Mouse (Mus musculus) midbrain, embryonic 11.5 days (tissue): Measurements from ENCODE around the gene Fmnl1. TPM values are rescaled to one million over a fixed set of nuclear protein-coding genes. Genes with fewer than 3 reads are reported as not detected.

ENCODE experiments used
- ATAC-seq: fragments of 200-750 bp; cut with Nextera tagmentation; 2 replicates; pipeline ENCODE4 v1.8.0; 2017; ENCODE audit warnings: moderate TSS enrichment, moderate library complexity; ENCODE audit not compliant: low FRiP score
- DNase-seq: peaks from one replicate; pipeline ENCODE4 v3.0.0; 2015; ENCODE audit warnings: low spot score; ENCODE audit errors: missing footprints
- H3K27ac ChIP-seq: fragments of 300-500 bp; sonication (generic); 2 replicates; pipeline ENCODE4 v1.5.1; 2014; ENCODE audit warnings: low read depth, low read length
- H3K27me3 ChIP-seq: fragments of 300-500 bp; sonication (generic); 2 replicates; pipeline ENCODE4 v1.6.1; 2014; ENCODE audit warnings: mild to moderate bottlenecking, low read length, moderate library complexity, mixed read lengths; ENCODE audit not compliant: control insufficient read depth, insufficient read depth
- H3K36me3 ChIP-seq: fragments of 300-500 bp; sonication (generic); 2 replicates; pipeline ENCODE4 v1.6.1; 2014; ENCODE audit warnings: mild to moderate bottlenecking, low read length, moderate library complexity, mixed read lengths; ENCODE audit not compliant: control insufficient read depth, insufficient read depth
- H3K4me1 ChIP-seq: fragments of 300-500 bp; sonication (generic); 2 replicates; pipeline ENCODE4 v1.6.1; 2014; ENCODE audit warnings: low read length; ENCODE audit not compliant: control insufficient read depth, insufficient read depth
- H3K4me2 ChIP-seq: fragments of 300-500 bp; sonication (generic); 2 replicates; pipeline ENCODE4 v1.6.1; 2014; ENCODE audit warnings: mild to moderate bottlenecking, moderate library complexity
- H3K4me3 ChIP-seq: fragments of 300-500 bp; sonication (generic); 2 replicates; pipeline ENCODE4 v1.5.1; 2014; ENCODE audit warnings: low read depth, low read length
- H3K9ac ChIP-seq: fragments of 300-500 bp; sonication (generic); 2 replicates; pipeline ENCODE4 v1.6.1; 2014; ENCODE audit warnings: low read length
- H3K9me3 ChIP-seq: fragments of 300-500 bp; sonication (generic); 2 replicates; pipeline ENCODE4 v1.6.1; 2016; ENCODE audit warnings: low read length; ENCODE audit not compliant: control insufficient read depth
- WGBS: fragments of 180-500 bp; shearing (Covaris S2); extraction: QIAGEN DNeasy Blood & Tissue Kit; methylation state at CpG from one replicate; pipeline ENCODE4 v1.1.7; 2014; 5-methylcytosine and 5-hydroxymethylcytosine counted together
- polyA plus RNA-seq: library from polyadenylated mRNA; unstranded; fragments of >200 nt; fragmentation: Nextera tagmentation; extraction: Ambion mirVana; gene quantifications from 2 replicates; pipeline ENCODE4 v1.2.1, GENCODE M21; 2014

The Fmnl1 gene
- polyA plus RNA-seq, 1 experiment from 2014 or later = 0.87 TPM

DNA sequence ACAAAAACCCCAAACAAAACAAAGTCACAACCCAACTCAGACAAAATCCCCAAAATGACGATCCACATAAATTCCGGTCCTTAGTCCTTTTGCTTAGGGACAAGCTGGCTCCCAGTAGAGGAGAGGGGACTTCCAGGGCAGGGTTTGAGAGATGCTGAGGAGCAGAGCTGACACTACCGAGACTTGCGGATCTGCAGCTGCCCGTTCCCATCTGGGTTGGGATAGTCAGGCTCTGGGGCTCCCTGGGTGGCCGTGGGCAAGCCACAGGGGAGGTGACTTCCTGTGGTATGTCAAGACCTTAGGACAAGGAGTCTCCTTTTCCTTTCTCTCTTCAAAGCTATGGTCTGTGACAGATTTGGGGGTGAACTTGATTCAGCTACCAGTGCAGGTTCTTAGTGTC, 65.5 kb downstream of the Fmnl1 start:
- WGBS = 81% methylated on average over 6 of the region's 6 CpGs
- no peaks in the 10 kb centered on the region for H3K27me3 ChIP-seq
- ATAC-seq = no peak
- H3K4me1 ChIP-seq = no peaks in the 10 kb centered on the region
- H3K4me3 ChIP-seq = no peak overlapping the region
- H3K4me2 ChIP-seq = no peak overlapping the region
- H3K36me3 ChIP-seq = peaks cover 6% of the 10 kb centered on the region
- DNase-seq = no peak
- no peak overlapping the region for H3K9ac ChIP-seq
- H3K27ac ChIP-seq = no peak overlapping the region
- no peaks in the 10 kb centered on the region for H3K9me3 ChIP-seq

DNA sequence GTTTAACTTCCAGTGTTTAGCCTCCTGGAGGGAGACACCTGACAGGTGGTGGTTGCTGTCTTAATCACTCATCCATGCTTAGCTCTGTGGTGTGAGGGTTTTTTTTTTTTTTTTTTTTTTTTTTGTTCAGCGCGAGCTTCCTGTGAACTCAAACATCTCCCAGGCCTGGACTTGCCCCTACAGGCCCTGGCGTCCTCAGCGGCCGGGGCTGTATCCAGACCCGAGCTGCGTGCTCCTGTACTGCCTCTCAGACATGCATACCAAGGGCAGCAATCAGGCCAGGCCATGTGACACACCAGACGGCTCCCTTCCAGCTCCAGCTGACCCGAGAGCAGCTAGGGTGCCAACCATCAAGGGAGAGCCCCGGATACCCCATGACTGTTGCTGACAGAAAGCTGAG, 66.0 kb downstream of the Fmnl1 start:
- Histone ChIP-seq H3K9ac (no peak overlapping the region), H3K27me3 (no peaks in the 10 kb centered on the region), H3K4me1 (no peaks in the 10 kb centered on the region), H3K36me3 (peaks cover 6% of the 10 kb centered on the region), H3K4me3 (no peak overlapping the region), H3K4me2 (no peak overlapping the region), H3K9me3 (no peaks in the 10 kb centered on the region), H3K27ac (no peak overlapping the region)
- ATAC-seq (no peak), DNase-seq (no peak)
- 91% methylated on average over 10 of the region's 10 CpGs for WGBS

DNA sequence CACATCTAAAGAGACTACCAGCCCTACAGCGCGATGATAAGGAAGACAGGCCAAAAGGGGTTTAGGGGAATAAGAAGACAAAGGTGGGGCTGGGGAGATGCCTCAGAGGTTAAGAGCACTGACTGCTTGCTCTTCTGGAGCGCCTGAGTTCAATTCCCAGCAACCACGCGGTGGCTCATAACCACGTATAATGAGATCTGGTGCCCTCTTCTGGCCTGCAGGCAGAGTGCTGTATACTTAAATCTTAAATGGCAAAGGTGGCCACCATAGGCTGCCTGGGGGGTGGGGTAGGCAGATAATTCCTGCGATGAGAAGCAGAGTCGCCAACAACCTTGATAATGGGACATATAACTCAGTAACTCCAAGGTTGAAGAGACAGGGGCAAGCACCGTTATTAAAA, 66.8 kb downstream of the Fmnl1 start:
- ATAC-seq (no peak), DNase-seq (no peak)
- Histone ChIP-seq H3K27ac (no peak overlapping the region), H3K4me2 (no peak overlapping the region), H3K4me3 (no peak overlapping the region), H3K27me3 (no peaks in the 10 kb centered on the region), H3K9ac (no peak overlapping the region), H3K9me3 (no peaks in the 10 kb centered on the region), H3K36me3 (peaks cover 6% of the 10 kb centered on the region), H3K4me1 (no peaks in the 10 kb centered on the region)
- WGBS = 77% methylated on average over 9 of the region's 9 CpGs

DNA sequence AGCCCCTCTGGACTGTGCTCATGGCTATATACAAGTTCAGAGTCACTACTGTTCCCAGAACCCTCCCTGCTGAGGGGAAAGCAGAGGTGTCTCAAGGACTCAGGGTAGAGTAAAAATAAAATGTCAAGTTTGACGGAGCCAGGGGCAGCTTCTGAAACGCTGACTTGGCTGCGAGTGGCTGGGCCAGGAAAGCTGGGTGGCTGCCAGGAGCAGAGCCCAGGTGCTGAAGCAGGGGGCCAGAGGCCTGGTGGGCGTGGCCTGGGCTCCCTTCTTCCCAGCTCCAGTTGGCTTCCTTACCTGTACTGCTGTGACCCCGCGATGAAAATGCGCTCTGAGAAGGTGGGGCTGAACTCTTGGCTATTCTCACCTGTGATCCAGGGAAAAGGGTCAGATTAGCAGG, 69.8 kb downstream of the Fmnl1 start:
- ATAC-seq = no peak
- WGBS = 57% methylated on average over 7 of the region's 7 CpGs
- Histone ChIP-seq H3K27ac (no peak overlapping the region), H3K4me3 (no peak overlapping the region), H3K9ac (no peak overlapping the region), H3K4me1 (no peaks in the 10 kb centered on the region), H3K4me2 (no peak overlapping the region), H3K36me3 (peaks cover 8% of the 10 kb centered on the region), H3K9me3 (no peaks in the 10 kb centered on the region), H3K27me3 (no peaks in the 10 kb centered on the region)
- DNase-seq = no peak

DNA sequence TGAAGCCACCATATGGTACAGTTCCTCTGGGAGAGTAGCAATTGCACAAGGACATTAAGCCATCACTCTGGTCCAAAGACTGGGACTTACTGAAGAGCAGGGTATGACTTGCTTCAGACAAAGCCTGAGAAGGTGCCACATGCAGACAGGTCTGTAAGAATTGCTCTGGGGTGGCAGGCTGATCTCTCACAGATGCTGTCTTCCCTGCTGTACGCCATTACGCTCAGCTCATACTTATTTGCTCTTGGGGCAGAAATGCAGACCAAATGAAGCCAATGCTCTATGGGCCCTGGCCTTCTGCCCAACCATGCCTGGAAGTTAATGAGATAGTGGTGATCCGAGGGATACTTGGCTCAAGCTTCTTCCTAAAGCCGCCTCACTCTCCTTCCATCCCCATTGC, 73.9 kb downstream of the Fmnl1 start:
- ATAC-seq = no peak
- H3K27ac ChIP-seq = no peak overlapping the region
- 0 out of 2 replicates have a peak, but pooled peaks cover 3% of the 10 kb centered on the region for H3K36me3 ChIP-seq
- H3K27me3 ChIP-seq = no peaks in the 10 kb centered on the region
- H3K9ac ChIP-seq = no peak overlapping the region
- H3K4me3 ChIP-seq = no peak overlapping the region
- H3K9me3 ChIP-seq = no peaks in the 10 kb centered on the region
- WGBS = 91% methylated on average over 4 of the region's 4 CpGs
- H3K4me1 ChIP-seq = no peaks in the 10 kb centered on the region
- no peak overlapping the region for H3K4me2 ChIP-seq
- DNase-seq = no peak

DNA sequence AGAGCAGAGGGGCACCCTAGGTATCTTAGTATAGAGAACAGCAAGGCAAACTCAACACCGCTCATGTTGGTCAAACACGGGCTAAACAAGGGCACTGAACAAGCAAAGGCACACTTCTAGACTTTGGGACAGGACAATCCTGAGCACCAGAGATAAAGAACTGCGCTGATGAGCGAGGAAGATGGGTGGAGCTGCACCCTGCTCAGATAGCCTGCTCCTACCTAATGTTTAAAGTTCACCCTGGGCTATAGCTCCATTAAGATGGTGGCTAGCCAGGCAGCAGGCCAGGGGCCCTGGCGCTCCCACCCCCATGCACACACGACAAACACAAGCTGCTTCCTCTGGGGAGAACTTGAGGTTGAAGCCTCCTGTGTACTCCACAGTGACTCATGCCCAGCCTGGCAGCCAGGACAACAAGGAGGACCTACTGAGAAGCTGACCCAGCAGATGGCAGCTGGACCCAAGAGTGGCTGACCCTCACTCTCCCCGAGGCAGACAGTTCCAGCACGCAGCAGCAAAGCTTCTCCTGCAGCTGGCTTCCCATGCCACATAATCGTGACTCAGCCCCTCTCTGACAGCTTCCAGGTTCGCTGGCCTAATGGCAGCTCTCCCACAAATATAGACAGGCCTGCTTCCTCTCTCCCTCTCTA, 75.3 kb downstream of the Fmnl1 start:
- no peaks in the 10 kb centered on the region for H3K9me3 ChIP-seq
- WGBS = 82% methylated on average over 10 of the region's 10 CpGs

DNA sequence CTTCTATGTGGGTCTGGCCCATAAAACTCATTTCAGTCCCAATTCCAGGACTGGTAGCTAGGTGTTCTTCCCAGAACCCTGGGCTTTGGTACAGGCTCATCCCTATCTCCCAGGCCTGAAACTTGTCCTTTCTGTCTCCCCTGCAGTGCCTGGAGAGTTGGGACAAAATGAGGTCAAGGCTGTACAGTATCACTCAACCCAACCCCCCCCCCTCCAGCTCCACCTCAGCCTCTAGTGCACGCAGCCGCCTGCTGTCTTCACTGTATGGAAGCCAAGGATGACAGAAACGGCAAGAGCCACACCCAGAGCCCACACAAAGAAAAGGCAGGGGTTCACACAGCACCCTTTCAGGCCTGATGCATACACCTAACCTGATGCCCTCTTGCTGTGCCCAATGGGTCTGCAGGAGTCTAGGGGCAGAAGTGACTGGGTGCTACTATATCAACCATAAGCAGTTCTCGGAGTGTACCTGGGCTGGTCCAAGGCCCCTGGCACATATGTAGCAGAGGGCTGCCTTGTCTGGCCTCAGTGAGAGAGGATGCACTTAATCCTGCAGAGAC, 75.9 kb downstream of the Fmnl1 start:
- H3K36me3 ChIP-seq = 0 out of 2 replicates have a peak, but pooled peaks cover 3% of the 10 kb centered on the region
- ATAC-seq = no peak
- H3K9me3 ChIP-seq = no peaks in the 10 kb centered on the region
- WGBS = 84% methylated on average over 4 of the region's 4 CpGs
- no peak overlapping the region for H3K4me2 ChIP-seq
- no peak overlapping the region for H3K9ac ChIP-seq
- DNase-seq = no peak
- no peaks in the 10 kb centered on the region for H3K27me3 ChIP-seq
- H3K4me1 ChIP-seq = no peaks in the 10 kb centered on the region
- no peak overlapping the region for H3K27ac ChIP-seq
- no peak overlapping the region for H3K4me3 ChIP-seq

More for the DNA sequence above, 75.3 kb downstream of the Fmnl1 start:
- DNase-seq (no peak), ATAC-seq (no peak)
- no peak overlapping the region for H3K9ac ChIP-seq
- no peak overlapping the region for H3K4me3 ChIP-seq
- no peaks in the 10 kb centered on the region for H3K4me1 ChIP-seq
- no peak overlapping the region for H3K27ac ChIP-seq
- H3K36me3 ChIP-seq = 0 out of 2 replicates have a peak, but pooled peaks cover 3% of the 10 kb centered on the region
- no peak overlapping the region for H3K4me2 ChIP-seq
- H3K27me3 ChIP-seq = no peaks in the 10 kb centered on the region

DNA sequence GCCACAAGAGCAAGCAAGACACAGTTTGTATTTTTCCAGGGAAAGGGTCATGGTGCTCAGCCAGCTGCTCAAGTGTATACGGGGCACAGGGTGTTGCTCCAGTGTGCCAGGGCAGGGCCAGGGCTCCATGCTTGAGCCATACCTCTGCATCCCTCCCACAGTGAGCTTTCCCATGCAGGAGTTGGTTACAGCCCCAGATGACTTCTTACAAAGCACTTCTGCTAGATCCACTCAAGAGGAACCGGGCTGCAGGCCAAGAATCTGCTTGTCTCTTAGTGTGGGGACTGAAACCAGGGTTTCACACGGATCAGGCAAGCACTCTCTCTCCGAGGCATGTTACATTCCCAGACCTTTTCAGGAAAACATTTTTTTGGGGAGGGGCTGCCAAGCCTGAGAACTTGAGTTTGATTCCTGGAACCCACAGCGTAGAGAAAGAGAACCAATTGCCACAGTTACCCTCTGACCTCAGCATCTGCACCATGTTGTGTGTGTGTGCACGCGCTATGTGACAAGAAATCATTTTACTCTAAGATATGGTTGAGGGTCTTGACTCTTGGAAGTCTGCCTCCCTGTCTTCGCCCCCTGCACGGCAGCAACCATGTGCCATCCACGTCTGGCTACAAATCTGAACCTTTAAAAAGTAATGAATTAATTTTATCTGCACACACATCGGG, 76.7 kb downstream of the Fmnl1 start:
- Histone ChIP-seq H3K9me3 (no peaks in the 10 kb centered on the region), H3K4me3 (no peak overlapping the region), H3K36me3 (0 out of 2 replicates have a peak, but pooled peaks cover 3% of the 10 kb centered on the region), H3K27me3 (no peaks in the 10 kb centered on the region), H3K4me1 (no peaks in the 10 kb centered on the region), H3K9ac (no peak overlapping the region), H3K27ac (no peak overlapping the region), H3K4me2 (no peak overlapping the region)
- DNase-seq (no peak), ATAC-seq (no peak)
- WGBS = 85% methylated on average over 11 of the region's 11 CpGs
